11 mouse cellular contexts compared by ENCODE assay signal in genomic region chr10:43490034-43490433, GRCm38 (mm10). TPM values are rescaled to one million over a fixed set of nuclear protein-coding genes. Genes with fewer than 3 reads are reported as not detected.
DNase-seq lines count a peak whose midpoint lies in the region; ATAC-seq lines count a peak whose summit lies in the region.
"Had no signal": no experiment of that assay in that cellular context is flagged by ENCODE, and none has a peak within 500 bp of the region (broad histone marks: within the 10 kb centered on the region; RNA-seq: fewer than 3 reads in every experiment).

No protein-coding gene starts in this region.

- H3K36me3 ChIP-seq in heart, embryonic 11.5 days (ENCODE audit: control insufficient read depth, insufficient read depth, low read length) = no peaks in the 10 kb centered on the region
- H3K36me3 ChIP-seq in kidney, embryonic 16.5 days (ENCODE audit: insufficient read depth, low read length) = peaks cover 9% of the 10 kb centered on the region; the same call in 1 of the 2 replicates
- peaks cover 7% of the 10 kb centered on the region; the same call in 1 of the 2 replicates for H3K36me3 ChIP-seq in liver, embryonic 15.5 days (replicated peaks)

- WGBS in heart, embryonic 11.5 days (ENCODE audit: insufficient replicate concordance) = 64% methylated on average over 8 of the region's 8 CpGs
- WGBS in kidney, embryonic 16.5 days = 57% methylated on average over 8 of the region's 8 CpGs
- WGBS in liver, embryonic 15.5 days (ENCODE audit: insufficient replicate concordance) = 66% methylated on average over 8 of the region's 8 CpGs

- intact Hi-C loops in heart, postnatal 25 days (cut with DNase I) = loop anchor here (5.0 kb wide), 1 partner anchor 47 kb away; no protein-coding TSS in a partner anchor
- intact Hi-C loops in left cerebral cortex, postnatal 25 days (cut with DNase I) = no loop called here

- H3K9me3 ChIP-seq in heart, embryonic 11.5 days (replicated peaks; ENCODE audit: control insufficient read depth, low read length) = no peaks in the 10 kb centered on the region
- H3K9me3 ChIP-seq in kidney, embryonic 16.5 days (ENCODE audit: low read length) = no peaks in the 10 kb centered on the region
- H3K9me3 ChIP-seq in liver, embryonic 15.5 days (replicated peaks) = no peaks in the 10 kb centered on the region
- H3K9me3 ChIP-seq: limb, embryonic 12.5 days had no signal

- H3K27ac ChIP-seq in heart, embryonic 11.5 days (ENCODE audit: low read depth, low read length) = peak overlapping the region; percentile 48
- H3K27ac ChIP-seq in kidney, embryonic 16.5 days (ENCODE audit: low read length) = peak overlapping the region; percentile 71; the same call in 1 of the 2 replicates
- H3K27ac ChIP-seq in liver, embryonic 15.5 days (replicated peaks) = peak overlapping the region; percentile 51
- H3K27ac ChIP-seq: limb, embryonic 12.5 days had no signal

- peaks cover 28% of the 10 kb centered on the region for H3K4me1 ChIP-seq in heart, embryonic 11.5 days (ENCODE audit: control insufficient read depth, insufficient read depth, low read length)
- peaks cover 24% of the 10 kb centered on the region for H3K4me1 ChIP-seq in kidney, embryonic 16.5 days (ENCODE audit: insufficient read depth, low read length)
- peaks cover 41% of the 10 kb centered on the region for H3K4me1 ChIP-seq in liver, embryonic 15.5 days (replicated peaks)

- no peaks in the 10 kb centered on the region for H3K27me3 ChIP-seq in heart, embryonic 11.5 days (ENCODE audit: control insufficient read depth, insufficient read depth, low read length)
- H3K27me3 ChIP-seq in kidney, embryonic 16.5 days (ENCODE audit: insufficient read depth, low read length) = no peaks in the 10 kb centered on the region
- H3K27me3 ChIP-seq in liver, embryonic 15.5 days = no peaks in the 10 kb centered on the region
- H3K27me3 ChIP-seq: limb, embryonic 12.5 days had no signal

- peak overlapping the region; percentile 39; the same call in 1 of the 2 replicates for H3K4me2 ChIP-seq in heart, embryonic 11.5 days
- H3K4me2 ChIP-seq in kidney, embryonic 16.5 days (replicated peaks; ENCODE audit: low read depth, low read length) = no peak overlapping the region
- H3K4me2 ChIP-seq in liver, embryonic 15.5 days = no peak overlapping the region
- H3K4me2 ChIP-seq: limb, embryonic 12.5 days had no signal

- DNase-seq in heart, postnatal 25 days (ENCODE audit: low spot score) = no peak
- no peak for DNase-seq in kidney, postnatal 25 days
- peak; percentile 62 for DNase-seq in ZHBTc4 (ENCODE audit: low read depth, low spot score)
- DNase-seq in left cerebral cortex, postnatal 25 days (ENCODE audit: low spot score in 2 of 2) = no peak
- DNase-seq: cerebellum, adult 18-20 months; right cerebral cortex, postnatal 14 days; thymus, adult 18-20 months had no signal

- no peak overlapping the region for H3K9ac ChIP-seq in heart, embryonic 11.5 days (ENCODE audit: low read depth, low read length)
- 0 out of 2 replicates have a peak overlapping the region, but pooled peaks have one; percentile 19 for H3K9ac ChIP-seq in kidney, embryonic 16.5 days (replicated peaks; ENCODE audit: low read length)
- H3K9ac ChIP-seq in liver, embryonic 15.5 days = no peak overlapping the region
- H3K9ac ChIP-seq: limb, embryonic 12.5 days had no signal

- no peak for ATAC-seq in heart, embryonic 11.5 days (replicated peaks; ENCODE audit: insufficient number of reproducible peaks, low FRiP score, low TSS enrichment)
- peak; percentile 24; the same call in 1 of the 2 replicates for ATAC-seq in kidney, embryonic 16.5 days (ENCODE audit: low FRiP score, low TSS enrichment)
- ATAC-seq in liver, embryonic 15.5 days (ENCODE audit: insufficient read depth) = no peak

- no peak overlapping the region for H3K4me3 ChIP-seq in heart, embryonic 11.5 days (ENCODE audit: low read depth, low read length)
- H3K4me3 ChIP-seq in kidney, embryonic 16.5 days (ENCODE audit: low read length) = no peak overlapping the region
- no peak overlapping the region for H3K4me3 ChIP-seq in liver, embryonic 15.5 days (replicated peaks)
- H3K4me3 ChIP-seq: limb, embryonic 12.5 days had no signal

RNA-seq across cellular contexts. Expression of gene Bend3, which starts 11.4 kb away (rescaled TPM):
- polyA plus RNA-seq in heart, embryonic 11.5 days (2014; fragmentation: Nextera tagmentation; extraction: Ambion mirVana) = 3.9 and 4.1 TPM in 2 replicates
- 1 to 10 TPM; 5.5 to 5.9 TPM for total RNA-seq in heart, postnatal 25 days (2021)
- 4.1 and 6.8 TPM in 2 replicates for polyA plus RNA-seq in kidney, embryonic 16.5 days (2015; fragmentation: Nextera tagmentation; extraction: Ambion mirVana)
- 1.0 TPM in 2 replicates for polyA plus RNA-seq in liver, embryonic 15.5 days (2015; fragmentation: Nextera tagmentation; extraction: Ambion mirVana)
- 1 to 10 TPM; 4.3 to 5.9 TPM for total RNA-seq in left cerebral cortex, postnatal 25 days (2021)

RNA-seq across cellular contexts. Expression of gene Gm9803, which starts 33.9 kb away (rescaled TPM):
- 11.5 and 22.7 TPM in 2 replicates for polyA plus RNA-seq in heart, embryonic 11.5 days (2014; fragmentation: Nextera tagmentation; extraction: Ambion mirVana)
- total RNA-seq in heart, postnatal 25 days (2021) = 10 to 100 TPM in 1 of 2 experiments, 1 to 10 TPM in 1; 9.1 to 18.4 TPM
- polyA plus RNA-seq in kidney, embryonic 16.5 days (2015; fragmentation: Nextera tagmentation; extraction: Ambion mirVana) = 13.8 and 28.9 TPM in 2 replicates
- 6.6 and 10.5 TPM in 2 replicates for polyA plus RNA-seq in liver, embryonic 15.5 days (2015; fragmentation: Nextera tagmentation; extraction: Ambion mirVana)
- total RNA-seq in left cerebral cortex, postnatal 25 days (2021) = 10 to 100 TPM in 1 of 2 experiments, not detected in 1; 11.6 TPM

RNA-seq across cellular contexts. Expression of gene 1700021F05Rik, which starts 50.8 kb away (rescaled TPM):
- polyA plus RNA-seq in heart, embryonic 11.5 days (2014; fragmentation: Nextera tagmentation; extraction: Ambion mirVana) = 93.8 and 106 TPM in 2 replicates
- 100 to 1,000 TPM; 107 to 111 TPM for total RNA-seq in heart, postnatal 25 days (2021)
- 75.0 and 78.4 TPM in 2 replicates for polyA plus RNA-seq in kidney, embryonic 16.5 days (2015; fragmentation: Nextera tagmentation; extraction: Ambion mirVana)
- polyA plus RNA-seq in liver, embryonic 15.5 days (2015; fragmentation: Nextera tagmentation; extraction: Ambion mirVana) = 25.0 and 27.5 TPM in 2 replicates
- total RNA-seq in left cerebral cortex, postnatal 25 days (2021) = 10 to 100 TPM; 42.5 to 42.8 TPM
